8 mouse cellular contexts compared by ENCODE assay signal in genomic region chr10:41830851-41831522, GRCm38 (mm10). TPM values are rescaled to one million over a fixed set of nuclear protein-coding genes. Genes with fewer than 3 reads are reported as not detected.
A peak's percentile ranks its signal among the peaks of the same experiment; 100 is the strongest.
DNase-seq lines count a peak whose midpoint lies in the region; ATAC-seq and TF ChIP-seq lines count a peak whose summit lies in the region.

No protein-coding gene starts in this region.

- intact Hi-C loops in left cerebral cortex, postnatal 36 days (cut with DNase I): loop anchor here (5.0 kb wide), 5 partner anchors 56 to 466 kb away; partner anchors contain the start of gene Foxo3

- DNase-seq in 3T3-L1 (ENCODE audit: low read depth, low spot score) (peak; percentile 79), MEL (ENCODE audit: low read depth, low spot score) (peak; percentile 81)
- peak; percentile 77 to 78 for DNase-seq in cerebellum, adult 2 months
- DNase-seq in frontal cortex, postnatal 25 days (ENCODE audit: low spot score in 2 of 2): peak; percentile 50 to 62
- peak; percentile 36 to 69 for DNase-seq in left cerebral cortex, postnatal 36 days (ENCODE audit: low spot score in 2 of 2)
- peak; percentile 86 for DNase-seq in naive thymus-derived CD4-positive, alpha-beta T cell, adult 2 months (ENCODE audit: low read depth)
- DNase-seq in splenic B cell, adult 2 months (ENCODE audit: low read depth, low spot score): peak; percentile 86

- TF ChIP-seq POLR2A in MEL (IDR thresholded peaks at IDR 0.05; ENCODE audit: control insufficient read depth in 1 of 2, insufficient read depth in 1 of 2, low read depth in 1 of 2, low read length in 2 of 2, poor library complexity in 1 of 2): no peak
- TF ChIP-seq POLR2A in cerebellum, adult 2 months (IDR thresholded peaks at IDR 0.05; ENCODE audit: borderline replicate concordance, insufficient read depth, low read length): no peak

- H3K36me3 ChIP-seq in MEL (ENCODE audit: control insufficient read depth in 1 of 2, insufficient read depth in 2 of 2, low read length in 2 of 2): peaks cover 0 to 20% of the 10 kb centered on the region in 2 experiments; a peak in 2 of 4 replicates
- no peaks in the 10 kb centered on the region for H3K36me3 ChIP-seq in splenic B cell, adult 2 months (ENCODE audit: control insufficient read depth, insufficient read depth, low read length, poor library complexity, severe bottlenecking)

- TF ChIP-seq CTCF in MEL (IDR thresholded peaks at IDR 0.05 in 2 of 3, conservative IDR thresholded peaks at IDR 0.05 in 1 of 3; ENCODE audit: control insufficient read depth in 1 of 3, insufficient read depth in 1 of 3, low read depth in 2 of 3, low read length in 3 of 3, poor library complexity in 1 of 3, severe bottlenecking in 1 of 3): peak; percentile 72 to 96 (median 76)
- TF ChIP-seq CTCF in cerebellum, adult 2 months (IDR thresholded peaks at IDR 0.05; ENCODE audit: borderline replicate concordance, insufficient read depth, low read depth, low read length): peak; percentile 73

- WGBS in cerebellum, adult 2 months: 51% methylated on average over 9 of the region's 9 CpGs

- H3K4me1 ChIP-seq in MEL (ENCODE audit: control insufficient read depth in 1 of 2, insufficient read depth in 2 of 2, low read length in 2 of 2): peaks cover 8 to 22% of the 10 kb centered on the region in 2 experiments
- H3K4me1 ChIP-seq in cerebellum, adult 2 months (ENCODE audit: control insufficient read depth, insufficient read depth, low read length): peaks cover 26% of the 10 kb centered on the region

- no peaks in the 10 kb centered on the region for H3K79me2 ChIP-seq in MEL (ENCODE audit: control insufficient read depth, insufficient read depth, low read length, poor library complexity)

- no peak overlapping the region for H3K4me3 ChIP-seq in MEL (ENCODE audit: control insufficient read depth in 1 of 2, insufficient read depth in 1 of 2, low read depth in 2 of 2, low read length in 2 of 2)
- H3K4me3 ChIP-seq in cerebellum, adult 2 months (replicated peaks; ENCODE audit: insufficient read depth, low read depth, low read length): no peak overlapping the region

- no peak for TF ChIP-seq EP300 in MEL (IDR thresholded peaks at IDR 0.05; ENCODE audit: low read depth in 1 of 2, low read length in 2 of 2)

- no peak overlapping the region for H3K9ac ChIP-seq in MEL (ENCODE audit: control insufficient read depth, low read depth, low read length, poor library complexity, severe bottlenecking)

- no peaks in the 10 kb centered on the region for H3K9me3 ChIP-seq in MEL (replicated peaks; ENCODE audit: insufficient read depth, low read length)

- ATAC-seq in inflammation-experienced regulatory T-cells, adult 6 months: peak; percentile 89

- TF ChIP-seq RAD21 in MEL (IDR thresholded peaks at IDR 0.05; ENCODE audit: low read depth, low read length): peak; percentile 96

- H3K27me3 ChIP-seq in MEL (ENCODE audit: control insufficient read depth in 1 of 2, insufficient read depth in 2 of 2, low read length in 2 of 2): no peaks in the 10 kb centered on the region
- H3K27me3 ChIP-seq in cerebellum, adult 2 months (ENCODE audit: control insufficient read depth, insufficient read depth, low read length): no peaks in the 10 kb centered on the region
- no peaks in the 10 kb centered on the region for H3K27me3 ChIP-seq in splenic B cell, adult 2 months (ENCODE audit: control insufficient read depth, insufficient read depth, low read length, poor library complexity, severe bottlenecking)

- no peak overlapping the region for H3K27ac ChIP-seq in MEL (ENCODE audit: control insufficient read depth, low read depth, low read length)
- H3K27ac ChIP-seq in cerebellum, adult 2 months (ENCODE audit: insufficient read depth, low read length): no peak overlapping the region

TF ChIP-seq in MEL, 35 proteins besides CTCF, POLR2A, EP300 and RAD21:
- TF ChIP-seq SIN3A (IDR thresholded peaks at IDR 0.05; ENCODE audit: low read length) (peak; percentile 32; the same call in 1 of the 2 replicates), MEF2A (IDR thresholded peaks at IDR 0.05; ENCODE audit: extremely low read depth, insufficient replicate concordance, low read depth, low read length, poor library complexity, severe bottlenecking) (no peak), ZC3H11A (IDR thresholded peaks at IDR 0.05; ENCODE audit: low read depth, low read length) (peak; percentile 89), ZNF384 (IDR thresholded peaks at IDR 0.05; ENCODE audit: low read depth, low read length) (peak; percentile 11; the same call in 1 of the 2 replicates), SMC3 (IDR thresholded peaks at IDR 0.05; ENCODE audit: low read depth, low read length) (peak; percentile 88), BHLHE40 (IDR thresholded peaks at IDR 0.05; ENCODE audit: borderline replicate concordance, low read depth, low read length) (peak; percentile 40; the same call in 1 of the 2 replicates), MYC (IDR thresholded peaks at IDR 0.05; ENCODE audit: low read depth, low read length) (no peak)

RNA-seq across cellular contexts. Expression of gene Sesn1, which starts 21.3 kb away (rescaled TPM):
- 11.7 and 13.2 TPM in 2 replicates for total RNA-seq in MEL (2012; rRNA removed)
- 10 to 100 TPM in 1 of 2 experiments, not detected in 1; 11.7 TPM for polyA plus RNA-seq in MEL (2012; ENCODE audit: insufficient read depth in 1 of 2, insufficient read length in 2 of 2, low read depth in 1 of 2, low replicate concordance in 2 of 2, missing spikeins in 1 of 2)
- polyA plus RNA-seq in cerebellum, adult 2 months (2012; rRNA removed): 67.7 and 76.9 TPM in 2 replicates
- 10 to 100 TPM; 30.3 to 78.4 (median 64.1) TPM for polyA plus RNA-seq in inflammation-experienced regulatory T-cells, adult 6 months (2017; shearing (Covaris generic))
- 10 to 100 TPM; 49.6 to 52.7 TPM for total RNA-seq in left cerebral cortex, postnatal 36 days (2021)

RNA-seq across cellular contexts. Expression of gene Cep57l1, which starts 21.3 kb away (rescaled TPM):
- 14.2 and 16.7 TPM in 2 replicates for total RNA-seq in MEL (2012; rRNA removed)
- polyA plus RNA-seq in MEL (2012; ENCODE audit: insufficient read depth in 1 of 2, insufficient read length in 2 of 2, low read depth in 1 of 2, low replicate concordance in 2 of 2, missing spikeins in 1 of 2): 10 to 100 TPM in 1 of 2 experiments, not detected in 1; 19.2 TPM
- polyA plus RNA-seq in cerebellum, adult 2 months (2012; rRNA removed): 5.3 and 5.4 TPM in 2 replicates
- 10 to 100 TPM; 11.0 to 23.3 (median 18.6) TPM for polyA plus RNA-seq in inflammation-experienced regulatory T-cells, adult 6 months (2017; shearing (Covaris generic))
- total RNA-seq in left cerebral cortex, postnatal 36 days (2021): 1 to 10 TPM; 7.0 to 7.4 TPM
